Mouse (Mus musculus) spleen, adult 12 weeks (tissue): ENCODE results near the gene Kpna3.
A peak's percentile ranks its signal among the peaks of the same experiment; 100 is the strongest.
"Not testable (repeated sequence)": the region's sequence is repeated elsewhere in the genome, so short reads cannot be mapped to it uniquely, and the experiment has no call there.

Experiments
- DNase-seq: peaks from one replicate; pipeline ENCODE4 v3.0.0; 2022; ENCODE audit warnings: low spot score

Gene Kpna3

GRCm38 (mm10) chr14:61439661-61440559 is at the start of gene Kpna3:
Gene Kpna3, minus strand, starts transcription at chr14:61439874.
- DNase-seq = peak; percentile 97

- DNase-seq = no peak
Measured at GRCm38 (mm10) chr14:61460365-61460764, 20.7 kb upstream of the Kpna3 start.

GRCm38 (mm10) chr14:61457468-61457867 is 17.8 kb upstream of the Kpna3 start:
- no peak for DNase-seq

GRCm38 (mm10) chr14:61455571-61455970 is 15.9 kb upstream of the Kpna3 start:
- no peak for DNase-seq

GRCm38 (mm10) chr14:61453032-61453431 is 13.4 kb upstream of the Kpna3 start:
- DNase-seq = no peak

GRCm38 (mm10) chr14:61452481-61452880 is 12.8 kb upstream of the Kpna3 start:
- no peak for DNase-seq

GRCm38 (mm10) chr14:61447775-61448174 is 8.1 kb upstream of the Kpna3 start:
- DNase-seq = no peak

- no peak for DNase-seq
Measured at GRCm38 (mm10) chr14:61439141-61439660, 473 bp downstream of the Kpna3 start.

- DNase-seq = no peak
Measured at GRCm38 (mm10) chr14:61438171-61438945, 1.3 kb downstream of the Kpna3 start.

GRCm38 (mm10) chr14:61436866-61437265 is 2.8 kb downstream of the Kpna3 start:
- DNase-seq = no peak

- no peak for DNase-seq
Measured at GRCm38 (mm10) chr14:61428126-61428787, 11.4 kb downstream of the Kpna3 start.

- DNase-seq = not testable (repeated sequence)
Measured at GRCm38 (mm10) chr14:61427095-61427494, 12.6 kb downstream of the Kpna3 start.

- DNase-seq = no peak
Measured at GRCm38 (mm10) chr14:61425080-61425665, 14.5 kb downstream of the Kpna3 start.

- DNase-seq = no peak
Measured at GRCm38 (mm10) chr14:61415719-61416118, 24.0 kb downstream of the Kpna3 start.

- no peak for DNase-seq
Measured at GRCm38 (mm10) chr14:61415311-61415710, 24.4 kb downstream of the Kpna3 start.

- DNase-seq = no peak
Measured at GRCm38 (mm10) chr14:61414808-61415207, 24.9 kb downstream of the Kpna3 start.

- no peak for DNase-seq
Measured at GRCm38 (mm10) chr14:61414199-61414598, 25.5 kb downstream of the Kpna3 start.

- DNase-seq = no peak
Measured at GRCm38 (mm10) chr14:61413686-61414085, 26.0 kb downstream of the Kpna3 start.

- DNase-seq = no peak
Measured at GRCm38 (mm10) chr14:61410020-61410419, 29.7 kb downstream of the Kpna3 start.

GRCm38 (mm10) chr14:61407055-61407454 is 32.6 kb downstream of the Kpna3 start:
- DNase-seq = no peak

- no peak for DNase-seq
Measured at GRCm38 (mm10) chr14:61405761-61406160, 33.9 kb downstream of the Kpna3 start.

GRCm38 (mm10) chr14:61404941-61405340 is 34.7 kb downstream of the Kpna3 start:
- DNase-seq = no peak
